Mouse (Mus musculus) cerebellum, postnatal 10 days (tissue): ENCODE results near the gene Mylk.

ENCODE experiments used
- DNase-seq, 2 experiments: peaks; one replicate each; pipeline ENCODE4 v3.0.0; 2021; ENCODE audit warnings: mixed read lengths in 2 of 2

Gene Mylk

DNA sequence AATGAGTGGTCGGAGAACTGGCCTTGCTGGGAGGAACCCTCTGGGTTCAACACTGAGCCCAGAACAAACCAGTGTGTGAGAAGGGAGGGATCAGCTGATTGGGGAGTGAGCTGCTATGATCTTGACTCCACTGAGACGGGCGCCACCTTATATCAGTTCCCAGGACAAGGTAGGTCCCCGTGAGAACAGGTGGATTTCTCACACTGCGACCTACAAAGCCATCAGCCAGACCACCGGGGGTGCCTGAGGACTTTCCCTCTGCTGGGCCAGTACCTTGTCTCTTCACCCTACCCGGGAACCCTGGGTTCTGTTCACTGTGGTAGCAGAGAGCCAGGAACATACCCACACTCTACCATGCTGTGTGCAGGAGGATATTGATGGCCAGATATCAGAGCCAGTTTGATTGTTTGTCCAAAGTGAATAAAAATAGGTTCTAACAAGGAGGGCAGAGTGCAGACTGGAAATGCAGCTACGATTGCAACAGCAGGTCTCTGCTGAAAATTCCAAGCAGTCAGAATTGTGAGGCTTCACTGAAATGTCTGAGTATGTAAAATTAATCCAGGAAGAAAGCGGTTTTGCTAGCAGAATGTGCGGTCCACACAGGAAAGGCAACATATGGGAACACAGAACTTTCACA lies 248.8 kb downstream of the Mylk start:
- no peak for DNase-seq

DNA sequence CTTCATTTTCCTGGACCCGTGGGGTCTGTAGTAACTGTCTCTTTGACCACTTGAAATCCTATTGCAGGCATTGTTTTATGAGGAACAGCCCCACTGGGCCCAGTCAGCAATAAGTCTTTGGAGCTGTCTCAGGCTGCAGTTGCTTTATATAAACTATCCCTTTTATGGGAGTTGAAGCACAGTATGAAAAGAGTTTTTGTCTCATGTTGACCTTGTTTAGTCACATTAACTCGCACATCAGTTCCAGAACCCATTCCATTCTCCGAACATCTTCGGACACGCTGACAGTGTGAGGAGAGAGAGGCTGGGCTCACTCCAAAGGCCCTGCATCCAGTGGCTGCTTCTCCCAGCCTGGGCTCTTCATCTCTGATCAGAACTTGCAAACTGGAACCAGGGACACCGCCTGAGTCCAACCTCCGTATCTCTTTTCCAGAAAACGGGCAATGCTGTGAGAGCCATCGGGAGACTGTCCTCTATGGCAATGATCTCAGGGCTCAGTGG lies 249.7 kb downstream of the Mylk start:
- DNase-seq: no peak

DNA sequence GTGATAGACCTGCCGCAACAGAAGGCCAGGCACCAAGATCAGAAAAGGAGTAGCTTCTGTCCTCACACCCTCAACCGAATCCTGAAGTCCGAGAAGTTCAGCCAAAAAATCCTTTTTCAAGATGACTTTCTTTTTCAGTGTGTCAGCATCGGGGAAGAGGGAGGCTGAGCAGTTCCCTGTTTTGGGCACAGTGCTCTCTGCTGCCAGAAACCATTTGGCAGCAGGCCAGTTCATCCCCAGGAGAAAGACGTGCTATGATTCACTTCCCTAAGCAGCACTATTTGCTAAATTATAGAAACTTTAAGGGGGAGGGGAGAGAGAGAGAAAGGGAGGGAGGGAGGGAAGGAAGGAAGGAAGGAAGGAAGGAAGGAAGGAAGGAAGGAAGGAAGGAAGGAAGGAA lies 251.1 kb downstream of the Mylk start:
- DNase-seq: peak; percentile 71 to 82

GRCm38 (mm10) chr16:34997052-34997451 lies 252.0 kb downstream of the Mylk start:
- peak in 1 of 2 experiments; percentile 8 for DNase-seq

GRCm38 (mm10) chr16:34997576-34997975 lies 252.6 kb downstream of the Mylk start:
- no peak for DNase-seq

DNA sequence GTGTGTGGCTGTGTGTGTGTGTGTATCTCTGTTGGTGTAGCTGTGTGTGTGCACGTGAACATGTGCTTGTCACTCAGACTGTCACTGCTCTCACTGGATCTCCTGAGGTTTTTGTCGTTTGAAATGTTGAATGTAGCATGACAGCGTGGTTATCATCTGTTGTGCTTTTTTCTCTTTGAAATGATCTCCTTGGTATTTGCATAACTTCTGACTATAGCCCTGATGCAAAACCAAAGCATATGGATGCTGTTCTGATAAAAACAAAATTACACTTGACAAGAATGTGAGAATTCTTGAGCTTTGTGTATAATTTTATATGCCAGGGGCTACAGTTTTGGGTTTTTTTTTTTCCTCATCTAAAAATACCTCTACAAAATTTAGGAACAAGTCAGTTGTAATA lies 254.0 kb downstream of the Mylk start:
- DNase-seq: no peak

DNA sequence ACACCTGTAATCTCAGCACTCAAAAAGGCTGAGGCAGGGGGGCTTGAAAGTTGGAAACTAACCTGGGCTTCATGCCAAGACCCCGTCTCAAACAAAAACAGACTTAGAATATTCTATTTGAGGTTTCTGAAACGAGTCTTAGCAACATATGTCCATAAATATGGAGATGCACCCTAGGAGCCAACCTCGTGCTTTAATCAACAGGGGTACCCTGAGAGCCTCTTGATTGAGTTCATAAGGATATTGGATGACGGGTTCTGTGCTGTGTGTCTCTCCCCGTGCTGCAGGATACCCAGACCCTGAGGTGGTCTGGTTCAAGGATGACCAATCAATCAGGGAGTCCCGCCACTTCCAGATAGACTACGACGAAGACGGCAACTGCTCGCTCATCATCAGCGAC lies 255.0 kb downstream of the Mylk start:
- no peak for DNase-seq

- DNase-seq: peak; percentile 28 to 31
Observed at GRCm38 (mm10) chr16:35000923-35001560, 256.0 kb downstream of the Mylk start.

DNA sequence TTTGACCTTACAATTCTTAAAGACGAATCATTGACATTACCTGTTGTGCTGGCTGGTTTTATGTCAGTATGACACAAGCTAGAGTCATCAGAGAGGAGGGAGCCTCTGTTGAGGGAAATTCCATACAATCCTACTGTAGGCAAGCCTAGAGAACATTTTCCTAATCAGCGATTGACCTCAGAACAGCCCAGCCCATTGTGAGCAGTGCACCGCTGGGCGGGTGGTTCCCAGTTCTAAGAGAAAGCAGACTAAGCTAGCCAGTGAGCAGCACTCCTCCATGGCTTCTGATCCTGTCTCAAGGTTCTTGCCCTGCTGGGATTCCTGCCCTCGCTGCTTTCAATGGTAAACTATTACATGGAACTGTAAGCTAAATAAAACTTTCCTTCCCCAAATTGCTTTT lies 259.3 kb downstream of the Mylk start:
- DNase-seq: no peak

GRCm38 (mm10) chr16:35004756-35005155 lies 259.7 kb downstream of the Mylk start:
- DNase-seq: no peak

DNA sequence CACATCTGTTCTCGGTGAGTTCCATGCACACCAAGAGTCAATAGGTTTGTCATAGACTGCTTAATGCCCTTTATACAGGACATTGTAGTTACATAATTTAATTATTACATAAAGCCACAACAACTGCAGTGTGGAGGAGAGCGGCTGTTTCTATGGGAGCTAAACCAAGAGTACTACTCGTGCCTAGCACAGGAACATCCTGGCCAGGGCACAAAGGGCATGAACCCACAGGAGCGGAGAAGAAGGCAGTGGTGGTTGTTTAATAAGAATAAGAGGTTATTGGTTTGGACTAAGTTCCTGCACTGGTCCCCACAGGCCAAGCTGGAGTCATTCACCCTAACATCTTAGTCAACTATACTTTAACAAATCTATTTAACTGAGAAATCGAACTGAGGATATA lies 261.2 kb downstream of the Mylk start:
- DNase-seq: no peak

- DNase-seq: no peak
Observed at GRCm38 (mm10) chr16:35007361-35007760, 262.4 kb downstream of the Mylk start.

DNA sequence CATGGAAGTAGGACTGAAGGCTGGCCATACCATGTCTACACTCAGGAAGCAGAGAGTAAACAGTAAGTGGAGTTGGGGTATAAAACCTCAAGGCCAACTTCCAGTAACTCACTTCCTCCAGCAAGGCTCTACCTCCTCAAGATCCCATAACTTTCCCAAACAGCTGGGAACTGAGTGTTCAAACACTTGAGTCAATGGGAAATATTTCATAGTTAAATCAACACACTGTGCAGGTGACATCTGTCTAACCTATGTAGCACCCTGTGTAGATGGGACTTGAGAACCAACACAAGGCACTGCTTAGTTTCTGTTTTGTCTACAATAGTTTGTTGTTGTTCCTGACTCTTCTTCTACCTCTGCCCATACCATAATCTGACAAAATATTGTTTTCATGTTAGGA lies 263.4 kb downstream of the Mylk start:
- no peak for DNase-seq

GRCm38 (mm10) chr16:35013501-35013900 lies 268.5 kb downstream of the Mylk start:
- DNase-seq: no peak

DNA sequence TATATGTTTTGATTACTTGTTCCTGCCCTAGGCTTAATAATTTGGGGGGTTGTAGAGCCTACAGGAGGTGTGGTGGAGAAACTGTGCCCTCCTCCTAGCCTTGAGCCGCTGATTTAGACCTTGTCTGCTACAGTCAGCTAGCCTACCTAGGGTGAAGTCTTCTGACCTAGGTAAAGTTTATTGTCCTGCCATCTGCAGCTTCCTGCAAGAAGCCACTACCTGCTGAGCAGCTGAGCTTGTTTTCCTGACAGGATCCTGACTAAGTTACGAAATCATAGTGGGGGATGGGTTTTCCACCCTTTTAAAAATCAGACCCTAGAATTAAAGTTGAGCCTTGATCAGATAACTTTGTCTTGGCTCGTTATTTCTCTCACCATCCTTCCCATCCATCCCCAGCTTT lies 271.5 kb downstream of the Mylk start:
- DNase-seq: no peak

DNA sequence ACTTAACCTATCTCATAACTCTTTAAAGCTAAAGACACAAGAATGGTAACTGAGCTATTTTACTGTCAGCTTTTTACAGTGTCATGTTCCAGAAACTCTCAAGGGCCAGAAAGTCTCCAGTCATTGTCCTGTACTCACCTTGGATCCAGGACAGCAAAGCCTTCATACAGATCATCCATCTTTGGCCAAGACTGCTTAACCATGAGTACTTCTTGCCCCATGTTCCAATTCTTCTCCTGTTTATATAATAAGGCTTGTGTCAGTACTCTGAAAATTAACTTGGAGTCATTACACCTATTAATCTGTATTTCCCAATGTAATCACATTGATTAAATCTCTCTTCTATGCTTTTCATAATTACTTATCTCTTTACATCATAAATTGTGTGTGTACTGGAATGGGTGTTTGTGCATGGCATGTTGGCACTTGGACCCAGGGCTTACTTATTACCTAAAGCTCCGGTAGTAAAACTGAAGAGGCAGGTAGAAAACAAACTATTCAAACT lies 273.5 kb downstream of the Mylk start:
- no peak for DNase-seq

DNA sequence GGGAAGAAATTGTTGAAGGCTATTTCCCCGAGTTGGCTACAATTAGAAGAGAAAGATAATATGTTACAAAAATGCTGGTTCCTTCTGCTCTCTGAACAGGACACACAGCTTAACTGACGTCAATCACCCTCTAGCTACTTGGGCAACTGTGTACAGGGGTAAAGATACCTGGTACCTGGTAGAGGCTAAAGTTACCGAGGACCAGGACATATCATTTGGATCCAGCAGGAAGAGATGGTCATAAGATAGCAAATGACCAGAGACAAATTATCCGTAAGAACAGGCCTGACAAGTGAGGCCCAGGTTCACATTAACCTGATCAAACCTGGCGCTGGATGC lies 276.9 kb downstream of the Mylk start:
- DNase-seq: no peak

DNA sequence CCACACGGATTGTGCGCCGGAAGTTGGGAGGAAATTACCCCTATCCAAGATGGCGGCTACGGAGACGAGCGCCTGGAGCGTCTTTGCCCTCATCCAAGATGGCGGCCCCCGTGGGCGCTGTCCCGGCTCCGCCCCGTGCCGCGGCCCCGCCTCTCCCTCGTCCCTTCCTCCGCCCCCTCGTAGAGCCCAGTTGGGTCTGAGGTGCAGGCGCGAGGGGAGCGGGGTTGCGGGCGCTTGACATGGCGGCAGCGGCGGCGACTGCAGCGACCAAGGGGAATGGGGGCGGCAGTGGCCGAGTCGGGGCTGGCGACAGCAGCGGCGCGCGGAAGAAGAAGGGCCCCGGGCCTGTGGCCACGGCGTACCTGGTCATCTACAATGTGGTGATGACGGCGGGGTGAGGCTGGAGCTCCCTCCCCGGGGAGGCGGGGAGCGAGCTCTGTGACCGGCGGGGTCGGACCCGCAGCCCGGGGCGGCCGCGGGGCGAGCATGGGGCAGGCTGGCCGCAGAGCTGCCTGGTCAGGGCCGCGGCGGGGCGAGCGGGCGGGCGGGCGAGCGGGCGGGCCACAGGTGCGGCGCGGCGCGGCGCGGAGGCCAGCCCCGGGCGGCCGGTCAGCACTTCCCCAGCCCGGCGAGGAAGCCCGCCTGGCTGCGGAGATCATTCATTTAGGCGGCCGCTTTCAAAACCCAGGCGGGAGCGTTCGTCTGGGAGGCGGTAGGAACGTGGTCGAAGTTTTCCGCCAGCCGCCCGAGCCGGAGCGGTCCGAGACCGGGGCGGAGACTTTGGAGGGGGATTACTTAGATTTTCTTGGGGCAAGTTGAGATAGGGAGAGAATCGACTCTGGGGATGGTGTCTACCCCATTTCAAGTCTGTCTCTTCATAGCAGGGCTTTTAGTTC lies 277.5 kb downstream of the Mylk start, which contains the start of gene Hacd2:
Hacd2 (plus strand) TSS at position 187 of the 896 bp plus-strand sequence.
- DNase-seq: peak; percentile 97 to 98

- peak in 1 of 2 experiments; percentile 13 for DNase-seq
Observed at GRCm38 (mm10) chr16:35023138-35023735, 278.2 kb downstream of the Mylk start.

DNA sequence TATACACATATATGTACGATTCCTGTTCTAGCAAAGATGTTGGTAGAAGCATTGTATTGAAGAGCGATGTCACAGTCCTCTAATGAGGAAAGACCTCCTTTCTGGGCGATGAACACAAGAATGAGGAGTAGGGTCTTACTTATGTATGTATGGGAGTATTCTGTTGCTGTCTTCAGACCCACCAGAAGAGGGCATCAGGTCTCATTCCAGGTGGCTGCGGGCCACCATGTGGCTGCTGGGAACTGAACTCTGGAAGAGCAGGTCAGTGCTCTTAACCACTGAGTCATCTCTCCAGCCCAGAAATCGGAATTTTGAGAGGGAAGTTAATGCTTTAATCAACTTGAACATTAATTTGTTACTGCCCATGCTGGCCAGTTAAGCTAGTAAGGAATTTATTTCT lies 279.3 kb downstream of the Mylk start:
- DNase-seq: peak; percentile 17

DNA sequence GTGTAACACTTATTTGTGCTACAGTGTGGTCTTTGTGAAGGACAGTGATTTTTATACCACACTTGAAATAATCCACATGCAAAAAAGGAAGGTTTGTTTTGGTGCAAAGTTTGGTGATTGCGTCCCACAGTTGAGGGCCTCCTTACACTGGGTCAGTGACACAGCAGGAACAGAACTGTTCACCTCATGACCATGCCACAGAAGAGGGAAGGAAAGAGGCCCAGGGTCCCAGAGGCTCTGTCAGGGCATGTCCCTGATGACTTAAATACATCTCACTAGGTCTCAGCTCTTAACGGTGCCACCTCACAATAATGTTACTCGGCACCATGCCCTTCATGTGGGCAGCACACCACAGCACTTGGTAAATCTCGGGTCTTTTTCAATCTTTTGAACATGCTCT lies 280.3 kb downstream of the Mylk start:
- DNase-seq: no peak

DNA sequence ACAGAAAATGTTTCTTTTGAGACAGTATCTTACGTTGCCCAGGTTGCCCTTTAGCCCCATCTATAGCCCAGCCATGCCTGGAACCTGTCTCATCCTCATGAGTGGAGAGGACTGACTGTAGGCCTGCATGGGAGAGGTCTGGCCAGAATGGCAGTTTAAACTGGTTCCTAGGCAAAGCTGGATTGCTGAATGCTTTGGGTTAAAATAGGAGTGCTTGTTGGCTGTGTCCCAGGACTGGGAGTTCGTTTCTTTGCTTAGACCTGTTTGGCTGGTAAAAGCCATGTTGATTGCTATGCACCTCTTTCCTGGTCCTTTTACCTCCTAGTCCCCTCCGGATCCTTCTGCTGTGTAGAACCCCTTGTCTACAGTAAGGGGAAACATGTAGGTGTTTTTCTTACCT lies 288.2 kb downstream of the Mylk start:
- no peak for DNase-seq
